Mouse (Mus musculus): Measurements from ENCODE around the gene Isoc2b. TPM values are rescaled to one million over a fixed set of nuclear protein-coding genes. Genes with fewer than 3 reads are reported as not detected.
"Not testable (repeated sequence)": the region's sequence is repeated elsewhere in the genome, so short reads cannot be mapped to it uniquely, and the experiment has no call there.

The Isoc2b gene
- polyA plus RNA-seq, 1 experiment from 2014 or later = 8.5 TPM

DNA sequence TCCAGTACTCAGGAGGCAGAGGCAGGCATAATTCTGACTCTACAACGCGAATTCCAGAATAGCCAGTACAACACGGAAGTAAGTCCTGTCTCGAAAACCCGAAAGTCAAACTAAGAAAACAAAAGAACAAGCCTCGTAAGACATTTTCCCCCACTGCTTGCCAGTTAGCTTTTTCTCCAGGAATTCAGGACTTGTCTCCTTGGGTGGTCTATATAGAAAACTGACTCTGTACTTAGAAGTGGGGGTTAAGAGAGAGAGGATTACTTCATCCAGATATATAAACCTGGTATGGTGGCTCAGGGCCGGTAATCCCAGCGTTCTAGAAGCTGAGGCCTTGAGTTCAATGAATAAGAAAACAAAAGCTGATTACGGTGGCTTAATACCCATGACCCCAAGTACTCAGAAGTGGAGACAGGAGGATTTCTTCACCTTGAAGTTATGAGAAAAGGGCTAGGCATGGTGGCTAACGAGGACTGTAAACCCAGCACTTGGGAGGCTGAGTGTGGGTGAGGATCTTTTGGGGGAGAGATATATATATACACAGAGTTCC, 3.4 kb downstream of the Isoc2b start:
- no peak for DNase-seq (ENCODE audit: low read depth, low spot score)
- H3K27me3 ChIP-seq = no peaks in the 10 kb centered on the region
- no peak for TF ChIP-seq CTCF (IDR thresholded peaks at IDR 0.05)
- CTCF ChIA-PET = interaction anchor here (1.1 to 1.3 kb wide), 2 partner anchors 31 to 60 kb away, joined by 3 read pairs; no protein-coding TSS in a partner anchor
- in situ Hi-C loops (cut with MboI; ENCODE audit: low pct_unique_long_range_greater_than_20kb) = no loop called here
- POLR2A ChIA-PET = interaction anchor here (0.6 to 1.5 kb wide), 2 partner anchors 11 to 211 kb away, joined by 3 read pairs; no protein-coding TSS in a partner anchor
- no peak for ATAC-seq

DNA sequence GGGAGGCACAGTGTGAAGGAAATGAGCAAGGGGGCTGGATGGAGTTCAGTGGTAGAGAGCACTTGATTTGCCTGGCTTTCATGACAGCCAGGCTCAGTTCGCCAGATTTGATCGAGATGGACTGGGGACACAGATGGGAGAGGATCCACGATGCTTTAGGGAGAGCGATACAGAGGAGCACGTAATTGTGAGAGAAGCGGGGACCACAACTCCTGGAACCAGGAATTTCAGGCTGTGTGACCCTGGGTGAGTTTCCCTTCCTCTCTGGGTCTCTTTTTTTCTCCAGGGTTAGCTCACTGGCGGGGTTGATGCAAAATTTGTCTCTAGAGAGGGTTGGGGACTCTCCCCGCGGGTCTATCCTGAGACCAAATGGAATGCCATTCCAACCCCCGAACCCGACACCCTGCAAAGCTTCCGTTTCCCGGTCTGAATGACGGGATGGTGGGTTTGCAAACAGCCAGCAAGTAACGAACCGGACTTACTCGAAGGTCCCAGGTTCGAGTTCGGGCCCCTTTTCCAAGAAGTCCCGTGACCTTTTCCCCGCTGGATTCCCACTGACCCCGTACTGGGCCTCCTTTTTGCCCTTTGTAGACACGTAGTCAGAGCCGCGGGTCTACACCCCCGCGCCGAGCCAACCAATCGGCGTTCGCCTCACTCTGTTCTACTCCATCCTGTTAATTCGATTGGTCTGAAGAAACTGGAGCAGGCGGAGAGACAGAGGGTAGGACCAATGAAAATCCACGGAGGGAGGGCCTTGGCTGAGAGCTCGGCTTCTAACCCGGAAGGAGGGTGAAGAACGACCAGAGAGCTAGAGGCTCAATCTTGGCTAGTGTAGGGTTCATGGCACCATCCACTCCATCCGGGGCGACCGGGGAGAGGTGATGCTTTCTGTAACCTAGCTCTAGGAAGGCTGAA, 4.2 kb downstream of the Isoc2b start:
- no peak for TF ChIP-seq CTCF (IDR thresholded peaks at IDR 0.05)
- ChIA-PET CTCF (interaction anchor here (1.1 to 1.3 kb wide), 2 partner anchors 32 to 59 kb away, joined by 3 read pairs; no protein-coding TSS in a partner anchor), POLR2A (no interaction called here)
- peak; percentile 98 for ATAC-seq
- in situ Hi-C loops (cut with MboI; ENCODE audit: low pct_unique_long_range_greater_than_20kb) = no loop called here
- DNase-seq (ENCODE audit: low read depth, low spot score) = peak; percentile 55
- H3K27me3 ChIP-seq = no peaks in the 10 kb centered on the region

DNA sequence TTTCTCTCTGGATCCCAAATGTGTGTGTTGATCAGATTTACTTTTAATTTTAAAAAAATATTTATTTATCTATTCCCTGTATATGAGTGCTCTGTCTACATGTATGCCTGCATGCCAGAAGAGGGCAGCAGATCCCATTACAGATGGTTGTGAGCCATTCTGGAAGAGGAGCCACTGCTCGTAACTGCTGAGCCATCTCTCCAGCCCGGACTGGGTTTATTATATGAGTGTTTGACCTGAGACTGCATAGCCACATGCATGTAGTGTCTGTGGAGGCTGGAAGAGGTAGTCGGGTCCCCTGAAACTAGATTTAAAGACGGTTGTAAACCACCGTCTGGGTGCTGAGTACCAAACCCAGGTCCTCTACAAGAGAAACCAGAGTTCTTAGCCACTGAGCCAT, 5.0 kb downstream of the Isoc2b start:
- TF ChIP-seq CTCF (IDR thresholded peaks at IDR 0.05) = peak; percentile 62
- in situ Hi-C loops (cut with MboI; ENCODE audit: low pct_unique_long_range_greater_than_20kb) = no loop called here
- ChIA-PET POLR2A (no interaction called here), CTCF (no interaction called here)
- DNase-seq (ENCODE audit: low read depth, low spot score) (no peak), ATAC-seq (peak; percentile 34)
- H3K27me3 ChIP-seq = no peaks in the 10 kb centered on the region

DNA sequence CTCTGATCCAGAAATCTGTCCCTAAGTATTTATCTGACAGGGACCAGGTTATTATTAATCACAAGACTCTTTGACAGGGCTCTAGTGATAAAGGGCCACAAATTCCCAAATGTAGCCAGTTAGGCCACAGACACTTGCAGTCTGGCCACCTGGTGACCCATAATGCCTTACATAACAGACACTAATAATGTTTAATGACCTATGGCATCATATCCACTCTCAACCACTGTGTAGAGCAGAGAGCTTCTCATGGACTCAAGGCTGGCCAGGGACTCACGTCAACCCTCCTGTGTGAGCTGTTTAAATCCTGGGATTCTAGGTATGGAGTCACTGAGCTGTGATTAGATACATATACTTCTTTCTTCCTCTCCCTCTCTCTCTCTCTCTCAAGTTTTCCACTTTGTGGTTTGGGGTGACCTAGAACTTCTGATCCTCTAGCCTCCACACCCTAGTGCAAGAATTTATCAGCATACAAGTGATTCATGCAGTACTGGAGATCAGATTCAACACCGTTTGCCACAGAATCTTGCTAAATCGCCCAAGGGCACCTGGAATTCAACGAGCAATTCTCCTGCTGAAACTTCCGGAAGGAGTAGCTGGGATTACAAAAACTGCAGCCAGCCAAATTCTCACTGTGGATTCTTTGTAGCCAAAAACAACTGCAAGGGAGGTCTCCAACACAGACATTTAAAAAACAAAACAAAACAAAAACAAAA, 5.8 kb downstream of the Isoc2b start:
- DNase-seq (ENCODE audit: low read depth, low spot score) (no peak), ATAC-seq (no peak)
- H3K27me3 ChIP-seq = no peaks in the 10 kb centered on the region
- in situ Hi-C loops (cut with MboI; ENCODE audit: low pct_unique_long_range_greater_than_20kb) = no loop called here
- POLR2A ChIA-PET = no interaction called here
- CTCF ChIA-PET = no interaction called here
- no peak for TF ChIP-seq CTCF (IDR thresholded peaks at IDR 0.05)

DNA sequence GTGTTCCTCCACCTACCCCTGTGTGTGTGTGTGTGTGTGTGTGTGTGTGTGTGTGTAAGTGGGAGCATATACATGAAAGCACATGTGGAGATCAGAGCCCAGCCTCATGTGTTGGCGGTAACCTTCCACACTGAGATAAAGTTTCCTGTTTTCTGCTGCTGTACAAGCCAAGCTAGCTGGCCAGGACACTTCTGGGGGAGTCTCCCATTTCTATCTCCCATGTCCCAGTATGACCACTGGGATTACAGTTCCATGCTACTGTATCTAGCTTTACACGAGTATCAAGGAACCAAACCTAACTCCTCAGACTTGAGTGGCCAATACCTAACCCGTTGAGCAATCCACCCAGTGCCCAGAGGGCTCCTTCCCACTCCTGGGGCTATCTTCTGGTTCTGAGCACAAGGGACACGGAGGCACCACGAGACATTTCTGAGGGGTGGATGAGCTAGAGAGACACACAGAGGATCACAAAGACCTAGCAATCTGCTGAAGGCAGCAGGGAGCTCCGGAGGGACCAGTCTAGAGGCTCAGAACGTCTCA, 6.4 kb downstream of the Isoc2b start:
- CTCF ChIA-PET = interaction anchor here (1.4 kb wide), 1 partner anchor 76 kb away, joined by 3 read pairs; no protein-coding TSS in a partner anchor
- H3K27me3 ChIP-seq = no peaks in the 10 kb centered on the region
- no peak for ATAC-seq
- DNase-seq (ENCODE audit: low read depth, low spot score) = no peak
- no peak for TF ChIP-seq CTCF (IDR thresholded peaks at IDR 0.05)
- in situ Hi-C loops (cut with MboI; ENCODE audit: low pct_unique_long_range_greater_than_20kb) = no loop called here
- POLR2A ChIA-PET = no interaction called here

DNA sequence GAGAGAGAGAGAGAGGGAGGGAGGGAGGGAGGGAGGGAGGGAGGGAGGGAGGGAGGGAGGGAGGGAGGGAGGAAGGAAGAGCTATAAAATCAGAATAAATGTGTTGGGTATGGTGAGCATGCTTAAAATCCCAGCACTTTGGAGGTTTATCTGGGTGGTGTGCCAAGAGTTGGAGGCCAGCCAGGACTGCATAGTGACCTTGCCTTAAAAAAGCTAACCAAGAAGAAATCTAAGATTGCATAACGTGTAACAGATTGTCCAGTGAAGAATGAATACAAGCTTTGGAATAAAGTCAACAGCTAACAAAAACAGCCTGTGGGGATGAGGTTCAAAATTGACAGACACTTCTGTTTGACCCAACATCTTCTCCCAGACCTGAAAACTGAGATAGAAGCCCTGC, 7.0 kb downstream of the Isoc2b start:
- TF ChIP-seq CTCF (IDR thresholded peaks at IDR 0.05) = no peak
- ATAC-seq = no peak
- no peak for DNase-seq (ENCODE audit: low read depth, low spot score)
- in situ Hi-C loops (cut with MboI; ENCODE audit: low pct_unique_long_range_greater_than_20kb) = no loop called here
- no peaks in the 10 kb centered on the region for H3K27me3 ChIP-seq
- ChIA-PET CTCF (interaction anchor here (1.4 kb wide), 1 partner anchor 76 kb away, joined by 3 read pairs; no protein-coding TSS in a partner anchor), POLR2A (no interaction called here)

DNA sequence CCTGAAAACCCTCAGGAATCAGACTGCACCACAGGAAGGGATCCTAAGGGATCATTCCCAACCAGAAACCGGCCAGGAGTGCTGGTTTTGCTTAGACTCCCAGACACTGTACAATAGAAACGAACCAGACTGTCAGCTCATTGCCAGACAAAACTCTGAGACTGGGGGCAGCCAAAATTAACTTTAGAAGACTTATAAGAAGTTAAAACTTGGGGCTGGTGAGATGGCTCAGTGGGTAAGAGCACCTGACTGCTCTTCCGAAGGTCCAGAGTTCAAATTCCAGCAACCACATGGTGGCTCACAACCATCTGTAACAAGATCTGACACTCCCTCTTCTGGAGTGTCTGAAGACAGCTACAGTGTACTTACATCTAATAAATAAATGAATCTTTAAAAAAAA, 9.1 kb downstream of the Isoc2b start:
- H3K27me3 ChIP-seq; DNase-seq (ENCODE audit: low read depth, low spot score); CTCF ChIA-PET; ATAC-seq; POLR2A ChIA-PET; in situ Hi-C loops (cut with MboI; ENCODE audit: low pct_unique_long_range_greater_than_20kb): not testable (repeated sequence)

DNA sequence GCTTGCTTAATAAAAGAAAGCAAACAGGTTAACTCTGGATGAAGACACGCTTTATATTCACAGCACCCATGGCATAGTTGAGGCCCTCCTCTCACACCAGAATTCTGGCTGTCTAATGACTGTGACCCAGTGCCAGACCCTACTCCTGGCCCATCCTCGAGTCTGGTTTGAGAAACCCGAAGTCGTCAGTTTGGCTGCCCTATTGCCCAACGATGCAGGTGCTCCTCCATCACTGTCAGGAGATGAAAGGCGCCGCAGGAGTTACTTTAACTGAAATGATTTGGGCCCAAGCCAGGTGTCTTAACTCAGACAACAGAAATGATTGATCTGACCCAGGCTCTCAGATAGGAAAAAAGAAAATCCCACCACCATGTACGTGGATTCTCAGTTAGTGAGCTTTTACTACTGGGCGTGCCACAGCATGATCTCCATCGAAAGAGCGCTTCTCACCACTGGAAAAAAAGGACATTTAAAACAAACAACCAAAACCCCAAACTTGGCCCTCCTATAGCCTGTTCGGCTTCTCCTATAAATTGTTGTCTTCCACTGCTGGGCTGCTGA, 10.6 kb downstream of the Isoc2b start:
- ATAC-seq (no peak), DNase-seq (ENCODE audit: low read depth, low spot score) (no peak)
- in situ Hi-C loops (cut with MboI; ENCODE audit: low pct_unique_long_range_greater_than_20kb) = no loop called here
- ChIA-PET POLR2A (interaction anchor here (0.6 kb wide), 1 partner anchor 347 kb away, joined by 5 read pairs; no protein-coding TSS in a partner anchor), CTCF (no interaction called here)
- TF ChIP-seq CTCF (IDR thresholded peaks at IDR 0.05) = no peak
- no peaks in the 10 kb centered on the region for H3K27me3 ChIP-seq

DNA sequence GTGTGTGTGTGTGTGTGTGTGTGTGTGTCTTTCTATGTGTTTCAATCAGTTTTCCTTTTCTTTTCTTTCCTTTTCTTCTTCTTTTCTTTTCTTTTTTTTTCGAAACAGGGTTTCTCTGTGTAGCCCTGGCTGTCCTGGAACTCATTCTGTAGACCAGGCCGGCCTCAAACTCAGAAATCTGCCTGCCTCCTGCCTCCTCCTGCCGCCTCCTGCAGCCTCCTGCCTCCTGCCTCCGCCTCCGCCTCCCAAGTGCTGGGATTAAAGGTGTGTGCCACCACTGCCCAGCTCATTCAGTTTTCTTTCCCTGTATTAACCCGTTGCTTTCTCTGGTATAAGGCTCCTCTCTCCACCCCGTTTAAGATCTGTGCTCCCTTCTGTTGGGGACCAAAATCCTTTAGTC, 12.7 kb downstream of the Isoc2b start:
- ATAC-seq = no peak
- TF ChIP-seq CTCF (IDR thresholded peaks at IDR 0.05) = no peak
- no peaks in the 10 kb centered on the region for H3K27me3 ChIP-seq
- DNase-seq (ENCODE audit: low read depth, low spot score) = no peak
- in situ Hi-C loops (cut with MboI; ENCODE audit: low pct_unique_long_range_greater_than_20kb) = no loop called here
- ChIA-PET POLR2A (no interaction called here), CTCF (no interaction called here)

DNA sequence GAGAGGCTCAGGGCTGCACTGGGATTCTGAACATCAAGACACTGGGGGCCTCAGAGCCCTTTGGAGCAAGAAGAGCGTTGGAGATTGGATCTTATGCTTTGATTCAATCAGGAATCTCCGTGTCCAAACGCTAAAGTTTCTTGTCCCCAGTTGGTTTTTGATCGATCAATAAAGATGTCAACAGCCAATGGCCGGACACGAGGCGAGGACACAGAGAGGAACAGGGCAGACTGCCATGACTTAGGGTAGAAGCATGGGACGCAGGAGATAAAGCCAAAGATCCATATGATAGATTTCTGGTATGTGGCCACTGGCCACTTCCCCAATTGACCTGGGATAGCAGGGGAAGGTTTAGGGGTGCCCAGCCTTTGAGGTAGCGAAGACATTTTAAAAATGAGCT, 13.6 kb downstream of the Isoc2b start:
- H3K27me3 ChIP-seq = peaks cover 2% of the 10 kb centered on the region
- in situ Hi-C loops (cut with MboI; ENCODE audit: low pct_unique_long_range_greater_than_20kb) = no loop called here
- TF ChIP-seq CTCF (IDR thresholded peaks at IDR 0.05) = no peak
- POLR2A ChIA-PET = no interaction called here
- CTCF ChIA-PET = no interaction called here
- no peak for DNase-seq (ENCODE audit: low read depth, low spot score)
- ATAC-seq = no peak
